Mouse (Mus musculus) lung, adult 18-20 months (tissue): Measurements from ENCODE around the gene Srsf2.
A peak's percentile ranks its signal among the peaks of the same experiment; 100 is the strongest.

Experiments
- DNase-seq, 2 experiments: peaks; one replicate each; pipeline ENCODE4 v3.0.0; 2022; ENCODE audit warnings: mixed read lengths in 2 of 2

Srsf2 gene

DNA sequence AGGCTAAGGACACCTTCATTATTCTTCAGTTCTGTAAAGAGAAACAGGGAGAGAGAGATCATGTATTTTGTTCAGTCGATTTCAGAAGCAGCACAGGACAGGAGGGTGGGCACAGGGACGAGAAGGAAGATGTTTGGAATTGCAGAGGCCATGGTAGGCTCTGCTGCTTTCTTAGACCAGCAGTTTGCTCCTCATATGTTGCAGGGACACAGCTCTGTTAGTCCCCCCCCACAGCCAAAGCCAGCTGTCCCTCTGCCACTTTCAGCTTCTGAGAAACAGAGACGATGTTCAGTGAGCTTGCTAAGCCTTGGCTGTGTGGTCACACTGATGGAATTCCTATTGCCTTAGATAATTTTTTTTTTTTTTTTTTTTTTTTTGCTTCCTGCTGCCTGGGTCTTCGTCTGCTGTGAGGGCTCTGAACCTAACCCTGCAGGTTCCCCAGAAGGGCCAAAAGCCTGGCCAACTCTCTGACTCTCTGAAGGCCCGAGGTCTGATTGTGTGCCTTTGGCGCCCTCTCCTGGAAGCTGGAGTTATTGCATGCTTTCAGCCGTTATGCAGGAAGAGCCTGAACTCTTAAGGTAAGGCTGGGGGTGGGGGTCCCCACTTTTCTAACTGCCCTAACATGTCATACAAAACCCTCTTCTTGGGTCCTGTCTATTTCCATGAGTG is 44.8 kb downstream of the Srsf2 start:
- peak; percentile 83 to 88 for DNase-seq

DNA sequence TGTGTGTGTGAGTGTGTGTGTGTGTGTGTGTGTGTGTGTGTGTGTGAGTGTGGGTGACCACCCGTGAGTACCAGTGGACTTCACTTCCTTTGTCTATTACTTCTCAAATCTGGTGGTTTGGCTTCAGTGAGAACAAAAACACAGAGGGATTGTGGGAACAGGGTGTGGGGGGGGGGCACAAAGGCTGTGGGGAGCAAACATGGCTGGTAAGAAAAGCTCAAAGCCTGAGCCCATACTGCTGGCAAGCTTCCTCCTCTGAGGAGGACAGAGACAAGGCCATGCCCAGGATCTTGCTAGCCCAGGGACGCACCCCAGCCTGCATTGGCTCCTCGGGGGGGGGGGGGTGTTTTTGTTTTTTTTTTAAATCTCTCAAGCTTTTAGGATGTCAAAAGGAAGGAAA is 45.4 kb downstream of the Srsf2 start:
- DNase-seq, result no peak

GRCm38 (mm10) chr11:116807116-116807515 is 45.8 kb downstream of the Srsf2 start:
- no peak for DNase-seq

DNA sequence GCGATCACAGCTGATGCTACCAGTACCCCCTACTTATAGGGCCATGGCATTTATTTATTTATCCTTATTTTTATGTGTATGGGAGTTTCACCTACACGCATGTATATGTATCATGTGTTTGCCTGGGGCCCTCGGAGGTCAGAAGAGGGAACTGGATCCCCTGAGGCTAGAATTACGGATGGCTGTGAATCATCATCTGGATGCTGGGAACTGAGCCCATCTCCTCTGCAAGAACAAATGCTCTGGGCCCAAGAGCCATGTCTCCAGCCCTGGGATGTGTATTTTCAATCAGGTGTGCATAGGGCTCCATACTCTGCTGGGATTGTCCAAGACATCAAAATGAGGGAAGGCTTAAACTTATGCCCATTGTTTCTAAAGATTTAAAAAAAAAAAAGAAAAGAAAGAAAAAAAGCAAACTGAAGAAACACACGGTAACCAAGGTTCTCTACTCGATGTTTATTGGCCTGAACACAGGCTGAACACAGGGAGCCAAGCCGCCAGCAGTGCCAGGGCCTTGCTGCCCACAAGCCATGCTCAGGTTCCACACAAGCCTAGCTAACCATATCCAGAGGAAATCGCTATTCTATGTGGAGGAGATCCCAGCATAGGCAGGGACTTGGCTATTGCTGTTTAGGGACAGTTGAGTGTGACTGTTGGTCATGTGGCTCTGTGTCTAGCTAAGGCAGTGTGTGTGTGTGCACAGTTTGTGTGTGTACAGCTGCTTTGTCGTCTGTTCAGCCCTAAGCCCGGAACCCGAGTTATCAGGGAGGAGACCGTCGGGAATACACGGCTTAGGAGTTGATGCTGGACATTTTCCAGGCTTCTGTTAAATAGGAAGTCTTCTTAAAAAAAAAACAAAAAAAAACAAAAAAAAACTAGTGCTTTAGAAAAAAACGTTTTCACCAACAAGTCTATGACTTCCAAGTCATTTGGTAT is 46.5 kb downstream of the Srsf2 start:
- no peak for DNase-seq

DNA sequence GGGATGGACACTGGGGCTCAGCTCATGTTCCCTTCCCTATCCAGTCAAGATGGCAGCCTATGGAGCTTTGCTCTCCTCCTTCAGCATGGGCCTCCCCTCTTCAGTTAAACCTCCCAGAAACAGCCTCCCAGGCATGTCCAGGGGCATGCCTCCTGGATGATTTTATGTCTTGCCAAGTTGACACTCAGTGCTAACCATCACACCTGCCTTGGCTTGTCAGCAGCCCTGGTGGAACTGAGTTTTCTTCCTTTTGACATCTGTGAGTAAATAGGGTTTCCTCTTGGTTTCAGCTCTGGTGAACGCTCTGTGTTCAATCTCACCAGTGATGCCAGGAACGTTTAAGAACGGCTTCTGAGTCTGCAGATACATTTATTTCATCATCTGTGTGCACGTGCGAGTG is 50.2 kb downstream of the Srsf2 start:
- DNase-seq, result no peak

DNA sequence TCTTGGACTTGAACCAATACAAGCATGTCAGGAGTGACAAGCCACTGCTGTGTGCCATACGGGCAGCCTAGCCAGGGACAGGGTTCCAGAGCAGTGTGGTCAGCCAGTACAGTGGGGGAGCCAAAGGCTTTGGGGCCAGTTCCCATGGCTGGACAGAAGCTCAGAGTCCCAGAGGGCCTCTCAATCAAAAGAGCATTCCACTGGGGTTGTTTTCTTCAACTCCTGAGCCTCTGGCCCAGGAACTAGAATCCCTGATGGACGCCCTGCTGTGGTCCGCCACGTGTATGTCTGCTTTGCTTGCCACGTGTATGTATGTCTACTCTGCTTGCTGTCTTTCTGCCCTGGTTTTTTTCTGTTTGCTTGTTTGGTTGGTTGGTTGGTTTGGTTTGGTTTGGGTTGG is 51.8 kb downstream of the Srsf2 start:
- no peak for DNase-seq
